Mouse (Mus musculus) frontal cortex, adult 2 months (tissue): ENCODE data around the gene Foxd1. TPM values are rescaled to one million over a fixed set of nuclear protein-coding genes. Genes with fewer than 3 reads are reported as not detected.

ENCODE experiments used
- DNase-seq, 2 experiments: peaks; one replicate each; pipeline ENCODE4 v3.0.0; 2022; ENCODE audit warnings: low spot score in 1 of 2; ENCODE audit errors: extremely low spot score in 1 of 2
- polyA plus RNA-seq: library from polyadenylated mRNA; depleted of rRNA; stranded (reverse); fragments of >200 nt; gene quantifications from 2 replicates; pipeline ENCODE4 v1.2.3, GENCODE M21; 2012

The Foxd1 gene
- polyA plus RNA-seq, 1 experiment = 1.2 TPM

DNA sequence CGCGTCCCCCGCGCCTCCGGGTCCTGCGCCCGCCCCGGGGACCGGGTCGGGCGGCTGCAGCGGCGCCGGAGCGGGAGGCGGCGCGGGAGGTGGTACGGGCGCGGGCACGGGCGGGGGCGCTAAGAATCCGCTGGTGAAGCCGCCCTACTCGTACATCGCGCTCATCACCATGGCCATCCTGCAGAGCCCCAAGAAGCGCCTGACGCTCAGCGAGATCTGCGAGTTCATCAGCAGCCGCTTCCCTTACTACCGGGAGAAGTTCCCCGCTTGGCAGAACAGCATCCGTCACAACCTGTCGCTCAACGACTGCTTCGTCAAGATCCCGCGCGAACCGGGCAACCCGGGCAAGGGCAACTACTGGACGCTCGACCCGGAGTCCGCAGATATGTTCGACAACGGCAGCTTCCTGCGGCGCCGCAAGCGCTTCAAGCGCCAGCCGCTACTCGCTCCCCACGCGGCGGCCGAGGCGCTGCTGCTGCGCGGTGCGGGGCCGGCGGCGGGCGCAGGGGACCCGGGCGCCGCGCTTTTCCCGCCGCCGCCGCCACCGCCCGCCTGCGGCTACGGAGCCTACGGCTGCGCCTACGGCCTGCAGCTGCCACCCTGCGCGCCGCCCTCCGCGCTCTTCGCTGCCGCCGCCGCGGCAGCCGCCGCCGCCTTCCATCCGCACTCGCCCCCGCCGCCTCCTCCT, 973 bp downstream of the Foxd1 start:
- no peak for DNase-seq

DNA sequence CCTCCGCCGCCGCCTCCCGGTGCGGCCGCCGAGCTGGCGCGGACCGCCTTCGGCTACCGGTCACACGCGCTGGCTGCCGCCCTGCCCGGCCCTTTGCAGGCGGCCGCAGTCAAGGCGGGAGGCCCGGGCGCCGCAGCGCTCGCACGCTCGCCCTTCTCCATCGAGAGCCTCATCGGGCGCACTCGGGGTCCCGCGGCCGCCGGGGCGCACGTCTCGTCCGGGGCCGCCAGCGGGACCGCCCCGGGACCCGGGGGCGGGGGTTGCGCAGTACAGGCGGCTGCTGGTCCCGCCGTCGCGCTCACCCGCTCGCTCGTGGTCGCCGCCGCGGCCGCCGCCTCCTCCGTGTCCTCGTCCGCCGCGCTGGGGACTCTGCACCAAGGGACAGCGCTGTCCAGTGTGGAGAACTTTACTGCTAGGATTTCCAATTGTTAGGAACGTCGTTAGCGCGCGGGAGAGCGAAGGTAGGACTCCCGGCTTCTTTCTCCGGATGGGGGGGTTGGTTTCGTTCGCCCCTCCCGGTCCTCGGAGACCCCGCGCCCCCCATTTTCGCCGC, 1.6 kb downstream of the Foxd1 start:
- DNase-seq = no peak

DNA sequence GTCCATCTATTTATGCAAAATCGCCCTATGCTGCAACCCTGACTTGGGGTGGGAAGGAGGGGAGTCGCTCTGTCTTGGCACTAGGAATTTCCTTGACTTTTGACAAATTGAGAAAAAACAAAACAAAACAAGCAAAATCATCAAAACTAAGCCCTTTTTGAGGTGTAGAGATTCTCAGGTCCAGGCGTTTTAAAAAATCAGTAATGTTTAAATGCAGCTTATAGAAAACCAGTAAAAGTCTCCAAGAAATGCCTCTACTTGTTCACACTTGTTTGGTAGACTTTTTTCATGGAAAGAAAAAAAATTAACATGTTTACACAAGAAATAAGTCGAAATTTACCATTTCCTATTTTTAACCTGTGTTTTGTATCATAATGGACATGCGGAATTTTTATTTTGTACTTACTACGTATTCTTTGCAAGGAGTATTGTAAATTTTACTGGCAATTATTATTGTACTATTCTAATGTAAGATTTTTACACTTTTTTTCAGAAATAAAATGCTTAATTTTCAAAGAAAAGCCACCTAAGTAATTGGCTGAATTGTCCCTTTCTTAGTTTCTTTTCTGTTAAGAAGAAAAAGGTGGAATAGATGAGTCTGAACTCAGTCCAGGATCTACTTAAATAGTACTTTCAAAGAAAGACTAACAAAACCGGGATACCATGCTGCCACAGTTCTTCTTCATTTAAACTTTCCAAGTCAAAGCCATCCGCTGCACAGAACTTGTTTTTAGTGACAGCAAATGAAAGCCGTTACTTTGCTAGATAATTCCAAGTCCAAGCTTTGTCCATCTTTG, 2.3 kb downstream of the Foxd1 start:
- DNase-seq = no peak

DNA sequence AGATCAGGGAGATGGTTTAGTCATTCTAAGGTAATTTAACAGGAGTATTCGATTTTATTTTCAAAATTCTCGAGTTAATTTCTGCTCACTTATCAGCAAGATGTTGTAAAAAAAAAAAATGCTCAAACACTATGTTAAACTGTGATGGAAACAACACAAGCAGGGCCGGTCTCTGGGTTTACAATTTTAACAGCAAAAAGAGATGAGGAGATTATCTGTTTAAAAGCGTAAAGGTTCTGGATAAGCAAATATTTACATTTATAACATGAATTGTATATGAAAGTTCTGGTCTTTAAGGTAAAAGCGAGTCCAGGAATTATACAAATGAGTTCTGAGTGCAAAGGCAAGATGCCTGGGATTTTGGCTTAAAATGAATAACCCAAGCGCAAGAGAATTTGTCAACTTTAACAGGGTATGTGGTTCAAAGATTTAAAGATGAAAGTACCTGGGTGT, 3.0 kb downstream of the Foxd1 start:
- DNase-seq = no peak

DNA sequence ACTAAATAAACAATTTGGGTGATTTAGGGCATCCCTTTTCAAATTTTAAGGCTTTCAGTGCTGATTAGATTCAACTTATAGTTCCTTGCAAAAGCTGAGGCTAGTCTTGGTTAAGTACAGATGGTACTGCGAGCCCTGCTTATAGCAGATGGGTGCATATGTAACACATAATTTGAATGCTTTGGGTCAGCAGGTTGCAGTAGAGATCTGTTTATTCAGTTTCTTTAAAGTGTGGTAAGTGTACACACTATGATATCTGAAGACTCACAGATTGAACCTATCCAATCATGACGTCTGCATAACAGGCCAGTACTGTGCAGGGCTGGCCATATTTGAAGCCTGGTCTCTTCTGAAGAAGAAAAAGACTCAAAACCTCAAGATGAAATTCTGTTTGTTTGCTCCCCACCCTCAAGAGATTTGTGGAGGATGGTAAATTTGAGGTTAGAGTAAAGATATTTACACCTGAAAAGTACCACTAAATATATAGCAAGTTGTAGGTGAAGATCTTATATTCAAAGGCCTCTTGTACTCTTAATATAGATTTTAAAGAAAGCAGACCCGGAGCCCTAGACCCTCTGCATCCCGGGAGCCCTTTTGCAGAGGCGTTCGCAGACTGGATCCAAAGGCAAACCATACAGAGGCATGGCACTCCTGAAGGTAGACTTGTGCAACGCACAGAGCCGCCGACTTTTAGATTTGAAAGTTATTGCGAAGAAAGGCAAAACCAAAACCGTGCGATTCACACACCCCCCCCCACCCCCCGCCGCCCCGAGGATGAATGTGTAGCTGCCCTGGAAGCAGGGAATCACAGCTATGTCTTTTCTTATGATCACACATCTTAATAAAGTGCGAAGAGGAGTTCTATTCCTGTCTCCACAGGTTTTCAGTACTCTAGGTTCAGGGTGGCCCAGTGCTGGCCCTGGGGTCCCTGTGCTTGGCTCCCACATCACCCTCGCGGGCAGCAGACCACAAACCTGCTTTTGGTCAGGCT, 3.7 kb downstream of the Foxd1 start:
- DNase-seq = no peak

DNA sequence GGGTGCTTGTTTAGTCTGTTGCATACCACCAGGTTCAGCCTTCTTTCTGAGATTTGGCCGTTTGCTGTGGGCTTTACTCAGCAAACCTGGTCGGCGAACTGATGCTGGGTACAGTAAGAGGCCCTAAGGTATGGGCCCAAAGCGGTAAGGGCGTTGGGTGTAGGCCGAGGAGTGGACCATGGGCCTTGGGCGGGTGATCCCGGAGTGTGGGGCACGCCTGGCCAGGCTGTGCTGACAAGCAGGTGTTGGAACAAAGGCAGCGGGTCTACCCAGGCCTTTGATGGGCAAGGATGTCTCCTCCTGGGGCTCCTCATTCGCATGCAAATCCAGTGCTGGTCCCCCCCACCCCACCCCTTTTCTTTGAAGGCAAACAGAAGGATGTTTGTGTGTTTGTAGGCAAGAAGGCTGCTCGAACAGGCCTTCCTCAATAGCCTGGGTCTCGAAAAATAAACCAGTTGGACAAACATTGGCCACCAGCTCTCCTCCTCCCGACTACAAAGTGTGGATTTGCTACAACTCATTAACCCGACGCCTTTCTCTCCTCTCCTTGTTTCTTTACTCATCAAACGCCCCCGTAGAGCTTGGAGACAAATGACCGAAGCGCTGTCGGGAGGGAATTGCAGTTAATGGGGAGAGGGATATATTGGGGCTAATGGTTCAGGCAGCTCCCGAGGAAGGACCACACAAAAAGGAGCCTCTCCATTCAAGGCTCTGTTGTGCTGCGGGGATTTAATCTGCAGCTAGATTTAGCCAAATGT, 4.6 kb downstream of the Foxd1 start:
- DNase-seq = no peak

DNA sequence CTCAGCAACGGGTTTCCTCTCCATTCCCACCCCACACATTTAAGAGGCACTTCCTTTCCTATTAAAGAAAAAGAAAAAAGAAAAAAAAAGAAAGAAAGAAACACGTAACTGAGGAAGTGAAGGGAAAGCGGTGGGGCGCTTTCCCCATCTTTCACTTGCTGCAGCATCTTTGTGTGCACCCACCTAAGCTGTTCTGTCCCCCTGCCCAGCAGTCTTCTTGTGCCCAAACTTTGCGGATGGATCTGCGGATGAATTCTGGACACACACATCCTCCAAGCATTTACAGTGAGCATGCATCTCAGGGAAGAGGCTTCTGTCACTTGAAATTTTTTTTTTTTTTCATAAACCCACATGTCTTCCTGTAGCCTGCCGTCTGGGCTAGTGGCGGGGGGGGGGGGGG, 5.3 kb downstream of the Foxd1 start:
- DNase-seq = no peak

DNA sequence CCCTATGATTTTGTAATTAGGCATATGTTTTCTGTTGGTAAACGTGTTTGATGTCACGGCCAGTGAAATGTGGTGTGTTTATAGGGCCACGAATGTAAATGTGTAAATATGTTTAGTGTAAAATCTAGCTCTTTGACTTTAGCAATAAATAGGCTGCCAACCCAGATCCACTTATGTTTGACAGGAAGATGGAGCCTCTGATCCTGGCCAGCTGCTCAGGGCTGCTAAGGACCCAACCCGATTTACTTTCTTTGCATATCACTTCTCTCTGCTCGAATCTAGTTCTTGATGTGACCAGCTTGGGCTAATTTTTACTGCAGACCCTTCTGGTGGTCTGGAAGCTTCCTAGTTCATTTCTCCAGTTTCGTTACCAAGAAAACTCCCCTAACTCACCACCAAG, 6.3 kb downstream of the Foxd1 start:
- no peak for DNase-seq

DNA sequence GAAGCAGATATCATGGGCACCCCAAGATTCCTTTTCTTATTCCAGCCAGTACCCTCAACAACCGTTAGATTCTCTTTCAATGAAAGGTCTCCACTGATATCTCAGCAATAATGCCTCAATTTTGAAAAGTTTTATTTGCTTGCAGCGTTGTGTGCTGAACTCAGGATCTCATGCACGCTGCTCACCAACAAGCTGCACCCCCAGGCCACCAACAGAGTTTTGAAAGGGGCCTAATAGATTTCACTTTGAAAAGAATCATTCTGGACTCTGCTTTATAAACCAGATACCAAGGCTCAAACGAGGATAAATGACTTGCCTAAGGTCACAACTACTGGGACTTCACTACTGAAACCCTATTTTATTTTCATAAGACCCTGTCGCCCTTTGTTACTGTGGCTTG, 7.1 kb downstream of the Foxd1 start:
- no peak for DNase-seq

DNA sequence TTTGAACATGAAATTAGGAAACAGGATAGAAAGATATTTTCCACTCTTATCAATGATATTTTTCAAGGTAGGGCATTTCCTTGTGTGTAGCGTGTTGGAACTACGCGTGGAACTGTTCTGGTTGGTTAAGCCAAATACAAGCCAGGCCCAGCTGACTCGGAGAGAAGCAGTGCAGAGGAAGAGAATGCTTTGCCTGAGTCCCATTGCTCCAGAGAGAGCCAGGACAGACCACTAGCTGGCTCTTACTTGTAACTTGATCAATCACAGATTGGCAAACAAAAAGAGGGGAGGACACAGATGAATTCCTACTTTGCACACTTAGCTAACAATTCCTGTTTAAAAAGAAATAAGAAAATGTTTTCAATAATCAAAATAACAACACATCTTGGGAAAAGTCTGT, 9.0 kb downstream of the Foxd1 start:
- DNase-seq = no peak

DNA sequence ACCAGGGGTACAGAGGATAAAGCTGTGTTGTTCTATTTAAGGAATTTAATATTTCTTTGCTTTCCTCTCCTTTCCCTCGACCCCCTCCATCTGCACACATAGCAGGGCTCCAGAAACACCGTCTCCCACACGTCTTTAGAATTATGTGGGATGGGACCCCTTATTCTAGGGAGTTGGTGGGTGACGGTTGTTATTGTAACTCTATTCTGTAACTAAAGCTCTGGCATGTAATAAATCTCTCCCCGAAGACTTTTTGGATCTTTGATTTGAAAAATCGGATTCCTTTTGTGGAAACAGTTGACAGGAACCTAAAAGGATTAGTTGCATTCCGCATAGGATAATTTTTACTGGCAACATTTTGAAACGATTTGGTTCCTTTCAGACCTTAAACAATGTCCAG, 11.0 kb downstream of the Foxd1 start:
- DNase-seq = no peak

DNA sequence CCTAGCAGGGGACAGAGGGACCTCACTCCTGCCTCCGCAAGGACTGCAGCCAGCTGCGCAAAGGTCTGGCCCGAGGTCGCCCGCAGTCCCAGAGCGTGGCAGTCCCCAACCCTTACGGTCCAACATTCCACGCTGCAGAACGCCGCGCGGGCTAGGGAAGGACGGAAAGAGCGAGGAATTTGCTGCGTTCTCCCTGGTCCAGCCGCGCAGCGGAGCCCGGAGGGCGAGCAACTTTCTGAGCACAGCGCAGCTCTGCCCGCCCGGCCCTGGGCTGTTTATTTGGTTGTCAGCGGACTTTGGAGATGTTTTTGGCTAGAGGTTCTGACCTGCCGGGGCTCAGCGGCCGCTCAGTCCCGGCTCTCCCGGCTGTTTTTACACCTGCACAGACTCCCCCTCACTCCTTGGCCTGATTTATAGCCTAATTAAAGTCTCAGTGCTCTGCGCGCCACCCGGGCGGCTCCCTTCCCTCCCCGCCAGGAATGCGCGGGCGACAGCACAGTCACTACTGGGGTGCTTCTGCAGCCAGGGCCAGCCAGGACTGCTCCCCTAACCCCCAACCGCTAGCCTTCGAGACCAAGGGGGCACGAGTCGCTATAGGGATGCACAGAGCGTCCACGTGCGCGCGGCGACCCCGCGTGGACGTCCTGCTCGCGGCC, 11.9 kb downstream of the Foxd1 start:
- no peak for DNase-seq

DNA sequence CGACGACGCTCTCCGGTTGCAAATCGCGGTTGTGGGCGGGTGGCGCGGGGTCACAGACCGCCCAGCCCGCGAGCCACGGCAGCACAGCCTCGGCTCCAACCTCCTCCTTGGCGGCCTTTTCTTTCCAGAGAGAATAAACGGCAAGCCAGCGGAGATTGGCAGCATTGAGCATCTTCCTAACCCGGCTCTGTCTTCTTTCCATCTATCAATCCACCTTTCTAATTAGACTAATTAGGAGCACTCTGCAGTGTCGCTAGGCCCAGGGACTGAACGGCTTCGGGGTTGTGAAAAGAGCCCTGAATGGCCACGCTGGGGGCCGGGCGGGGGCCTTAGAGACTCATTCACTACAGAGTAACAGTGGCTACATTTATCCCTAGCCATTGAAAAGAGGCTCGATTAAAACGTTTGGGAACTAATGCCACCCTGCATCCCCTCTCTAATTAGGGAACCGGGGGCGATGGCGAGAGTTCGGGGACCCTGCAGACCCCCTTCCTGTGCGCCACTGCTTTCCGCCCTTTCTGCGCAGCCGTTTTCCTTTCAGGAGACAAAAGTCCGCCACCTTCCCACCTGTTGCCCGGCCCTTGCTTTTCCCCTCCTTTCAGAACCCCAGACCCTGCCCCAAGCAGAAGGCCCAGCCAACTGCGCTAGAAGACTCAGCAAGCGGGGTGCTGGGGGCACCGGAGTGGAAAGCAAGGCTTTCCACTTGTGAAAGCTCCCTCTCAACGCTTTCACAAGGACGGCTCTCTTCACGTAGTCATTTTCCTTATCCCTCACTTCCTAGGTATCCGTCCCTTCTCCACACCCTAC, 12.6 kb downstream of the Foxd1 start:
- DNase-seq = no peak

DNA sequence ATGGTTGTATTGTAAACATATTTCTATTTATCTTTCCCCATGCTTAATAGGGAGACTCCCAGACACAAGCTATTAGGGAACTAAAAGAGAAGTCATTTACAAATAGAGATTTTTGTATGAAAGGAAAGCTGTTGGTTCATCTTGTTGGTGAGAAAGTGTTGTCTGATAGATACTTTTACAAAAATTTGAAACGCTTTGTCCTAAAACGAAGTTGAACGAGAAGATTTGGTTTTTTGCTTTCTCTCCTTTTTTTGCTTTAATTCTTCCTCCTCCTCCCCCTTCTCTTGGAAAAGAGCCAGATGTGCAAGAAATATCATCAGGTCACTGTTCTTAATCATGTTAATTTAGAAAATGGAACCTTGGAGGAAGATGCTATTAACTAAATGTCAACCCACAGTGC, 13.6 kb downstream of the Foxd1 start:
- no peak for DNase-seq

DNA sequence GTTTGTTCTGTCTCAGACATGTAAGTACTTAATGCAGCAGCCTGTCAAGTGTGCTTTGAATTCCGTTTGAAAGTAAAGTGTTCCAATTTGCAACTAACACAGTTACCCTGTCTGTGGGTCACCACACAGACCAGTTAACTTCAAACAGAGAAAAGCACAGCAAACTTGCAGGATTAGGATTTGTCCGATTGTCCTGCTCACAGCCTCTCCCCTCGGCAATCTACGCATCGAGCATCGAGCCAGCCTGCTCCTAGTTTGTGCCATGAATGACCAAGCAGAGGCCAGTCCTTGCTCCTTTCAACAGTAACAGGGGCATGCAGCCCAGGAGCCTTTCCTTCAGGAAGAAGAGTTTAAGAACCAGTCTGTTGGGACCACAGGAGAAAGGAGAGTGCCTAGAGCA, 15.0 kb downstream of the Foxd1 start:
- no peak for DNase-seq

DNA sequence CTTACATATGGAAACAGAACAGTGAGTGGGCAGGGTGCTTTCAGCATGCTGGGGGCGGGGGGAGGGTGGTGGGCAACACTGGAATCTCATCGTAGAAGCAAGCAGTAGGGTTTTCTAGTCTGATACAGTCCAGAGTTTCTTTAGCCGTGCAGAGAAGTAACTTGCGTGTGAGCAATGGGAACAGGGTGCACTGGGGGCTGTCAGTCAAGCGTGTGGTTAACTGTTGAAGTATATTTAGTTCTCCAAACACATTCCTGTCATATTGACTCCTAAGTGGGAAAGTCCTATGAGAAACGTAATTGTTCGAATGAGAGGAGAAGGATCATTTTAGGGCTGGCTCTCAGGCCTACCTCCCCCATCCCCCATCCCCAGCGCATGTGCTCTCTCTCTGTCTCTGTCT, 20.5 kb downstream of the Foxd1 start:
- no peak for DNase-seq

DNA sequence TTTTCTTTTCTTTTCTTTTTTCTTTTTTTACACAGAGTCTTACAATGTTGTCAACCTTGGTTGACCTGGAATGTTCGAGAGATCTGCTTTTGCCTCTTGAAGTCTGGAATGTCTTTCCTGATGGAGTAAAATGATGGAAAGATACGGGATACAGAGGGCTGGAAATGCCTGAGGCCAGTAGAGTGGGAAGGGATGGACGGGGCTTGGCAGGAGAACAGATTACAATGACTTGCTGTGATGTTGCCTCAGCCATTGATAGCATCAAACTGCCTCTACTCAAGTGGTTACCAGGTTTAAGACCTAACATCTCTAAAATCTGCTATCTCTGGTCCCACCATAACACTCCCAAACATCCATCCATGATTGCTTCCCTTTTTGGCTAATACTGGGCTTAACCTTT, 20.9 kb downstream of the Foxd1 start:
- DNase-seq = no peak

DNA sequence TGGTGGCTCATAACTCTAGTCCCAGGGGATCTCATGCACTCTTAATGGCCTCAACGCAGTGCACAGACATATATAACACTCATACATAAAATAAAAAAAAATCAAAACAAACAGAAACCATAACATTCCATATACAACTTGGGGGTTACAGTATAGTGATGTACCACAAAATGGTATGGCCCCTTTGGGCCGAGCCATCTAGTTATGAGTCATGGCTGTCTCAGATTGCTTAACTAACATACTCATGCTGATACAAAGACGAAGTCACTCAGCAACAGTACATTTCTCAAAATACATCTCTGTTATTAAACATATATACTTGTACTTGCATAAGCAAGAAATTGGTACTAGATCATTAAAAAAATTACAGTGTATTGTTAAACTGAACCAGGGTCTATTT, 23.7 kb downstream of the Foxd1 start:
- no peak for DNase-seq

DNA sequence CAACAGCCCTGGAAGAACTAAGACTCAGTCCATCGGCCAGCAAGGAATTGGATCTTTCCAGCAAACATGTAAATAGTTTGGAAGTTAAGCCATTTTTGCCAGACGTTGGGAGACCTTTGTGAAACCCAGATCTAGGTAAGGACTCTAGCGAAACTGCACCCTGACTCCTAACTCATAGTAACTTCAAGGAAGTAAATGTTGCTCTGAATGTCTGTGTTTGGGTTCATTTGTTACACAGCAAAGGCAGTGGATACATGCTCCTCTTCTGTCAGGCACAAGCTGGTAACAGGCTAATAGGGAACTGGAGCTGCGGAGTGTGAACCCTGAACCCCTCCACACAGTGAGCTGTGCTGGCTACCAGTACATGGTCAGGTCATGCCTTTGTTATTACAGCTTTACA, 28.7 kb downstream of the Foxd1 start:
- no peak for DNase-seq
